Mouse (Mus musculus) adrenal gland, adult 18-20 months (tissue): Measurements from ENCODE around the gene Papolb. TPM values are rescaled to one million over a fixed set of nuclear protein-coding genes. Genes with fewer than 3 reads are reported as not detected.

Source experiments
- DNase-seq, 2 experiments: peaks; one replicate each; pipeline ENCODE4 v3.0.0; 2021 to 2022; ENCODE audit warnings: low spot score in 2 of 2
- long read RNA-seq, 2 experiments: library from polyadenylated mRNA; stranded (forward); transcript quantifications; one replicate each; pipeline ENCODE4 v2.0.0; 2021
- total RNA-seq, 2 experiments: library from RNA; stranded (reverse); gene quantifications; 1 replicate in 1 of 2; 2 replicates in 1 of 2; pipeline ENCODE4 v1.2.3; 2021

The Papolb gene
- total RNA-seq, result under 1 TPM; 0.10 TPM
- long read RNA-seq, experiment 1, result 0 reads
- long read RNA-seq, experiment 2, result 0 reads

DNA sequence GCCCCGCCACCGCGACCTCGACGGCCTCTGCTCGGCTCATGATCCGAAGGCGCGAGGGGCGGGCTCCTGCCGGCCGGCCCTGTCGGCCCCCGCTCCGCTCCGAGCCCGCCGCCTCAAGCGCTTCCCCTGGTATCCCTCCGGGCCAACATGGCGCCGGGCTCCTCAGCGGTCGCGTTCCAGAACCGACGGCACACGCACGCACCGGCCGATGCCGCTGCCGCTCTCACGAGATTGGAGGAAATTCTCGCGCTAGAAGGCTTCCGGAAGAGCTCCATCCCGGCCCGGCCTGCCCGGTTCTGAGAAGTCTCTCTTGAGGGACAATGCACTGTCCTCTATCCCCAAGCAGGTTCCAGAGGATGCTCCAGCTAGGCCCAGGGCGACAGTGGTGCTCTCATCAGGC, at the start of gene Papolb:
TSS of gene Papolb (minus strand) at position 162 of the 400 bp plus-strand sequence.
- no peak for DNase-seq

DNA sequence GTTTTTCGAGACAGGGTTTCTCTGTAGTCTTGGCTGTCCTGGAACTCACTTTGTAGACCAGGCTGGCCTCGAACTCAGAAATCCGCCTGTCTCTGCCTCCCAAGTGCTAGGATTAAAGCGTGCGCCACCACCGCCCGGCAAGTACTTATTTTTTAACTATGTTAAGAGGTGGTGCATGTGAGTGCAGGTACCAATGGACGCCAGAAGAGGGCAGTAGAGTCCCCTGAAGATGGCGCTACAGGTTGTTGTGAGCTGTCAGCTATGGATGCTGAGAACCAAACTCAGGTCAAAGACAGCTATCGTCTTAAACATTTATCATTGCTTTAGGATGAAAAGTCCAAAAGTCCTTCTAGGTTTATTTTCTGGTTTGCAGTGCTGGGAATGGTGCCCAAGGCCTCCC, 48.3 kb upstream of the Papolb start:
- DNase-seq, result no peak

GRCm38 (mm10) chr5:142576832-142577231, 47.0 kb upstream of the Papolb start:
- DNase-seq, result peak; percentile 54 to 56

GRCm38 (mm10) chr5:142574323-142575057, 44.6 kb upstream of the Papolb start:
- no peak for DNase-seq

DNA sequence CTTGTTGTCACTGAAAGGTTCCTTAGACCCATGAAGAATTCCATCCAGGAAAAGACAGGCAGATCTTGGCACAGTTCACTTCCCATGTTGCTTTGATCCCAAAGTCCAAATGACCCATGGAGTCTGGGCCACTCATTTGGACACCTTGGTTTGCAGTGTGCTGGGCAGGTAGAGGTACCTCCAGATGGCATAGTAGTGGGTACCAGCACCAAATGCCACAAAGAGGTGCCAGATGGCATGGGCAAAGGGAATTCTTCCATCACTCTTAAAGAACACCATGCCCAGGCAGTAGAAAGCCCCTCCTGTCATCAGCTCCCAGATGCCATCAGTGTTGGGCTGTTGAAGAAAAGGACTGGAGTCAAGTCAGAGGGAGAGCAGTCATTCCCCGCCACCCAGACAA, 34.7 kb upstream of the Papolb start:
- DNase-seq, result no peak

DNA sequence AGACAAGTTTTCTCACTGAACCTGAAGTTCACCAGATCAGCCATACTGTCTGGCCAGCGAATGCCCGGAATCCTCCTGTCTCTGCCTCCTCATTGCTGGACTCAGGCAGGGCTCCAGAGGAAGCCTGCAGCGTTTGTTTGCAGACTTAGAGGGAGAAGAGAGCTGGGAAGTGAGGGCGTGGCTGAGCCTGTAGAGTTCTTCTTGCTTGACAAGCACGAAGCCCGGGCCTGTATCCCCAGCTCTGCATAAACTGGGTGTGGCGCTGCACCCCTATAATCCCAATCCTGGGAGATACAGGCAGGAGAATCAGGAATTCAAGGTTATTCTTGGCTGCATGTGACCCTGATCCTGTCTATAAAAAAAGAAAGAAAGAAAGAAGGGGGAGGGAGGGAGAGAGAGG, 30.4 kb upstream of the Papolb start:
- DNase-seq, result no peak

GRCm38 (mm10) chr5:142557397-142558067, 27.7 kb upstream of the Papolb start:
- DNase-seq, result peak; percentile 74 to 79

DNA sequence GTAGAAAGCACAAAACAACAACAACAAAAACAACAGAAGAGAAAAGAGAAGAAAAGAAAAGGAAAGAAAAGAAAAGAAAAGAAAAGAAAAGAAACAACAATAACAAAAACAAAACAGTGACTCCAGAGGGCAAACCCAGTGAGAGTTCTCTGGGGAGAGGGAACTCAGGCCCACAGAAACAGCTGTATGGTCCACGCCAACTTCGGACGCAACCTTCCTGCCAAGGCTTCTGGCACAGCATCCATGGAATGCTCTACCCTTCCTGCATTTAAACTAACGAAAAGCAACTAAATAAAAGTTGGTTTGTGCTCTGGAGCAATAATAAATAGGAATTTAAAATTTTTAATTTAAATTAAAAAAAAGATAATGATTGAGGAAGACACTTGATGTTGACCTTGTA, 26.8 kb upstream of the Papolb start:
- DNase-seq, result no peak

GRCm38 (mm10) chr5:142555866-142556265, 26.0 kb upstream of the Papolb start:
- DNase-seq, result no peak

- peak; percentile 87 to 91 for DNase-seq
These were observed 21.1 kb upstream of the Papolb start, which contains the start of gene Radil for GRCm38 (mm10) chr5:142550706-142551652. Gene Radil, minus strand, starts transcription at chr5:142551098.

- DNase-seq, result peak in 1 of 2 experiments; percentile 18
These were observed 20.3 kb upstream of the Papolb start for GRCm38 (mm10) chr5:142549961-142550705.

GRCm38 (mm10) chr5:142549441-142549840, 19.6 kb upstream of the Papolb start:
- DNase-seq, result no peak

- DNase-seq, result no peak
These were observed 17.2 kb upstream of the Papolb start for GRCm38 (mm10) chr5:142547066-142547465.

DNA sequence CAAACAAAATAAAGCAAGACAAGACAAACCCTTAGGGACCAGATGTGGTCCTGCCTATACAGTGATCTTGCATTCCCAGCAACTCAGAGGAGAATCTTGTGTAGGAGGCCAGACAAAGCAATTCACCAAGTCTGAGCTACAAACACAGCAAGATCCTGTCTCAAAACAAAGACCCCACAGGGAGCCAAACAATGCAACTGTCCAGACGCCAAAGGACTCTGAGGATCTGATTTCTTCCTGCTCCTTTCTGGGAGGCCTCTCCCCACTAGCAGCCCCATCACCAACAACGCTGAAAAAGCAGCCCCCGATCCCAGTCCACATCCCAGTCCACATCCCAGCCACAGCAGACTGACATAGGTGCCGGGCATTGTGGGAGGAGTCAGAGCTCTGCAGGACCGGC, 16.5 kb upstream of the Papolb start:
- no peak for DNase-seq

DNA sequence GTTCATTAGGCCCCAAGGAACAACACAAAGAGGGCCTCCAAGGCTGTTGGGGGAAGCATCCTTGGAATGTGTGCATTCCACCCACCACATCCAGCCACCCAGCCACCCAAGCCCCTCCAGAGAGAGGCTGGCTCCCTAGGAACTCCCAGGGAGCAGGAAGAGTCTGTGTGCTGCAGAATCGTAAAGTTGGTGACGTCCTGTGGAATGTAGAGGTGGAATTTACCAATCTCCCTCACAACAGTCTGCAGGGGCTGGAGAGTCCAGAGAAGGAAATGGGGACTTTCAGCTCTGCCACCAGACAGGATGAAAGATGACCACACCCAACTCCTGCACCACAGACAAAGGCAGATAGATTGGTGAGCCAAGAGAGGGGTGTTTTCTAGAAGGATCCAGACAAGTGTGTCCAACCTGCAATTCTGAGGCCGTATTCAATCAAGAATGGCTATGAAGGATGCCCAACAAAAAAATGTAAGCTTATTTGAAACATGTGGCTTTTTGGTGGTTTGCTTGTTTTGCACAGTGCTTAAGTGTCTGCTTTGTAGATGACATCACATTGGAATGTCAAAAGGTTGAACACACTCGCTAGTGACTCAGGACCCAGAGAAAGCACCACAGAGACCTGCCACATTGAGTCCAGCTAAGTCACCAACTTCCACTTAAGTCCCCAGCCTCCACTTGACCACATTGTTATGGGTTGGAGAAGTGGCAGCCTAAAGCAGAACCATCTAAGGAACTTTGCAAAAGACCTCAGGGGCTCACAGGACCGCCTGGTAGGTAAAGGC, 15.3 kb upstream of the Papolb start:
- no peak for DNase-seq

DNA sequence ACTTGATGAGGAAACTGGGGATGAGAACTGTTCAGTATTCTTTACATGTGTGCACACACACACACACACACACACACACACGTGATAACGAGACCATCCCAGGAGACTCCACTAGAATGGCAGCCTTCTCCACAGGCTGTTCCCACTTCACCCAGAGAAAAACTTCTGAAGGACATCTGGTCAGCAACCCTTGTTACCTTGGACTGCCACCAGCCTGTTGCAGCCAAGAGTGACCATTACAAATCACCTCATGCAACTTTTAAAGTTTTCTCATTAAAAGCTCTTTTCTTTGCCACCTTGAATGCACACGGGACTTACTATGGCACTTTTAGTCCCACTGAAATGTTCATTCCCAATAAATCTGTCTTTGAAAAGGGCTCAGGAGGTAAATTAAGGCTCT, 7.4 kb upstream of the Papolb start:
- peak in 1 of 2 experiments; percentile 39 for DNase-seq

GRCm38 (mm10) chr5:142535388-142535787, 5.5 kb upstream of the Papolb start:
- DNase-seq, result no peak

- no peak for DNase-seq
These were observed 5.0 kb downstream of the Papolb start for GRCm38 (mm10) chr5:142524711-142525464.
